Mouse (Mus musculus) bone marrow, adult 2 months (tissue): ENCODE data around the gene 1810055G02Rik. TPM values are rescaled to one million over a fixed set of nuclear protein-coding genes. Genes with fewer than 3 reads are reported as not detected.
A peak's percentile ranks its signal among the peaks of the same experiment; 100 is the strongest.

Experiments
- H3K27ac ChIP-seq: fragments of 200-500 bp; 2 replicates; pipeline ENCODE4 v1.5.1; 2012; ENCODE audit warnings: low read depth, mild to moderate bottlenecking, control low read depth, inconsistent platforms, low read length; ENCODE audit not compliant: control insufficient read depth, poor library complexity, insufficient read depth
- H3K4me1 ChIP-seq: fragments of 200-500 bp; 2 replicates; pipeline ENCODE4 v1.6.1; 2011; ENCODE audit warnings: low read length; ENCODE audit not compliant: control insufficient read depth, insufficient read depth
- H3K4me3 ChIP-seq: fragments of 200-500 bp; replicated peaks from 2 replicates; pipeline ENCODE3; 2011; ENCODE audit warnings: mild to moderate bottlenecking, low read depth, low read length, control low read depth; ENCODE audit not compliant: control insufficient read depth
- CTCF ChIP-seq: fragments of 200-500 bp; IDR thresholded peaks from 2 replicates; pipeline ENCODE4 v1.5.1; 2011; ENCODE audit warnings: low read length, control low read depth; ENCODE audit not compliant: control insufficient read depth, insufficient read depth
- POLR2A ChIP-seq: fragments of 200-500 bp; IDR thresholded peaks from 2 replicates; pipeline ENCODE4 v1.6.1; 2011; ENCODE audit warnings: low read depth, mild to moderate bottlenecking, control low read depth, low read length, borderline replicate concordance; ENCODE audit not compliant: control insufficient read depth
- whole genome bisulfite sequencing: fragments of 180-500 bp; shearing (Covaris S2); methylation state at CpG from one replicate; pipeline ENCODE4 v1.1.7; 2018; 5-methylcytosine and 5-hydroxymethylcytosine counted together
- polyA plus RNA-seq: library from polyadenylated mRNA; stranded (reverse); fragments of >200 nt; gene quantifications from 2 replicates; pipeline ENCODE4 v1.2.4, GENCODE M21; 2011; ENCODE audit warnings: low replicate concordance; ENCODE audit not compliant: missing spikeins, insufficient read depth, insufficient read length

The 1810055G02Rik gene
- polyA plus RNA-seq, 1 experiment = 6.0 TPM

DNA sequence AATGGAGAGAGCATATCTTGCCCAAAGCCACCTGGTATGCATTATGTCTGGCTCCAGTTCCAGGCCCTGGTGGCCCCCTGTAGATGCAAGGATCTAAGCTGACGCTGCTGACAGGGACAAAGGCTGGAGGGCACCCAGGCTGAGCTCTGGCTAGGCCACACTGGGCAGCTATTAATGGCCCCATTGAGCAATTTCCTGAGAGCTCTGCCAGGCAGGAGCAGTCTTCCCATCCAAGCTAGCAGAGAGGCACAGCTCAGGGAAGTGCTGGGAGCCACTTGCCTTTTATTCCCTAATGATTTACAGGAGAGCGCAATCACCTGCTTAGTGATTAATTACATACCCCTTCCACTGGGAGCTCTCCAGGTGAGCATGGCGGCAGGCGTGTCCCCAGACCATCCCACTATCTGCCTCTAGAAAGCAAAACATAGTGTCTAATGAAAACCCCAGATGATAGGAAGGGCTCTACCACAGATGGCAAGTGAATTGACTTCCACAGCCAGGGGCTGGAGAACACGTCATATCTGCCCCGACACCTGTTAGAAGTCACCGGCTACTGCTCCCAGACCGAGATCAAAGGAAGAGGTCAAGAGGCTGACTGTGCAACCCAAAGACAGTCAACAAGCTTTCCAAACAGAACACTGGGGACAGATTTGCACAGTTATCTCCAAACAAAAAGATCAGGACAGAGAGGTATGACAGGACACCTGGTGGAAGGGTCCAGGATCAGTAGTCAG, 33.8 kb upstream of the 1810055G02Rik start:
- WGBS = 67% methylated on average over 8 of the region's 8 CpGs
- no peak overlapping the region for H3K27ac ChIP-seq
- TF ChIP-seq CTCF = no peak
- no peak for TF ChIP-seq POLR2A
- H3K4me3 ChIP-seq = no peak overlapping the region
- H3K4me1 ChIP-seq = peaks cover 5% of the 10 kb centered on the region; the same call in 1 of the 2 replicates

DNA sequence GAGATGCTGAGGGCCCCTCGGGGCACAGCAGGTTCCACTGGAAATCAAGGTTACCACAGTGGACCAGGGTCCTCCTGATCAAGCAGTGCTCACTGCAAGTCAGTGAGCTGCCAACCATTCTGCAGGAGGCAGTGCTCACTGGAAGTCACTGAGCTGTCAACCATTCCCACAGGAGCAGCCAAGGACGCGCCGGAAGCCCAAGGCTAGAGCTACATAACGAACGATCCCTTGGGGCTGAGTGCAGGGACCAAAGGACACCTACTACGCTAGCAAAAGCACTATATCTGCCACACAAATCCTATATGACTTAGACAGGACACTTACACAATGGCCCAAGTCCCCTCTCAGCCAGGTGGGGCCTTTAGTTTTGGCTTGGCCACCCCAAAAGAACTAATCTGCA, 27.4 kb upstream of the 1810055G02Rik start:
- WGBS = 84% methylated on average over 7 of the region's 7 CpGs
- no peak overlapping the region for H3K4me3 ChIP-seq
- H3K27ac ChIP-seq = no peak overlapping the region
- TF ChIP-seq CTCF = no peak
- TF ChIP-seq POLR2A = no peak
- H3K4me1 ChIP-seq = no peaks in the 10 kb centered on the region; the same call in 1 of the 2 replicates

DNA sequence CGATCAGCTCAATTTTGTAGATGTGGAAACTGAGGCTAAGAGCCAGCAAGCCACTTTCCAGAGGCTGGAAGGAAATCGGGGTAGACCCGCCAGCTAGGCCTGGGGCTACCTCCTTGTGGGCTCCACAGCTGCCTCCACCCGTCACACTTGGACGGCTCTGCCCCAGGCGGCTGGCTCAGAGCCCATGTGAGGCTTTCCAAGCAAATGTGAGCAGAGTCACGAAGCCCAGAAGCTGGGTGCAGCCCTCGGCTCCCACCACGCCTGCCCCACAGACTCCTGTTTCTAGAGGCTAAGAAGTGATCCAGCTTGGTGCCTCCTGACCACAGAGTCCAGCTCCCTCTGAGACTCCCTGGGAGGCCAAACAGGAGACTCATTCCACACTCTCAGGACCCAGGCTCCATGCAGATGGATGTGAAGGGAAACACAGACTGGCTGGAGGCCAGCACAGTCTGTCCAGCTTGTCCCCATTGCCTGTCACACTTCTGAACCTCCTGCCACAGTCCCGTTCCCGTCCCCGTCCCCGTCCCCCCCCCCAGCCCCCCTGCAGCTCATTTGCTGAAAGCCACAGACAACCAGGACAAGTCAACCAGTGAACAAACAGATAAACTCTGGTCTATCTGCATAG, 26.7 kb upstream of the 1810055G02Rik start:
- Histone ChIP-seq H3K27ac (no peak overlapping the region), H3K4me3 (no peak overlapping the region), H3K4me1 (no peaks in the 10 kb centered on the region; the same call in 1 of the 2 replicates)
- 24% methylated on average over 13 of the region's 13 CpGs for WGBS
- no peak for TF ChIP-seq CTCF
- no peak for TF ChIP-seq POLR2A

DNA sequence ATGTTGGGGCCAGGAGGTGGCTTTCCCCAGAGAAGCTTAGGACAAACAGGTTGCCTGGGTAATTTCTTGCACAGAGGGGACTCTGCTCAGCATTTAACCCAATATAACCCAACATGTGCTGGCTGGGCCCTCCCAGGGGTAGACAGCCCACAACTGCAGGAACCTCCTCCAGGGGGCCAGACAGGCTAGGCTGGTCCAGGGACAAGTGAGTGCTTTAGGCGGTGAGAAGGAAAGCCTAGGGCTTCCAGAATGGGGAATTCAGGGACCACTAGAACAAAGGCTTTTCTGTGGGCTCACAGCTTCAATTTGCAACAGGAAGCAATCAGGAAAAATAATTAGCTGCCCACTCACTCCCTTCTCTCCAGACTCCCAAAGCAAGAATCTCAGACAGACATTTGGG, 23.7 kb upstream of the 1810055G02Rik start:
- 28% methylated on average over 1 of the region's 1 CpGs for WGBS
- no peak overlapping the region for H3K4me3 ChIP-seq
- peaks cover 4% of the 10 kb centered on the region for H3K4me1 ChIP-seq
- TF ChIP-seq CTCF (no peak), POLR2A (no peak)
- H3K27ac ChIP-seq = no peak overlapping the region

DNA sequence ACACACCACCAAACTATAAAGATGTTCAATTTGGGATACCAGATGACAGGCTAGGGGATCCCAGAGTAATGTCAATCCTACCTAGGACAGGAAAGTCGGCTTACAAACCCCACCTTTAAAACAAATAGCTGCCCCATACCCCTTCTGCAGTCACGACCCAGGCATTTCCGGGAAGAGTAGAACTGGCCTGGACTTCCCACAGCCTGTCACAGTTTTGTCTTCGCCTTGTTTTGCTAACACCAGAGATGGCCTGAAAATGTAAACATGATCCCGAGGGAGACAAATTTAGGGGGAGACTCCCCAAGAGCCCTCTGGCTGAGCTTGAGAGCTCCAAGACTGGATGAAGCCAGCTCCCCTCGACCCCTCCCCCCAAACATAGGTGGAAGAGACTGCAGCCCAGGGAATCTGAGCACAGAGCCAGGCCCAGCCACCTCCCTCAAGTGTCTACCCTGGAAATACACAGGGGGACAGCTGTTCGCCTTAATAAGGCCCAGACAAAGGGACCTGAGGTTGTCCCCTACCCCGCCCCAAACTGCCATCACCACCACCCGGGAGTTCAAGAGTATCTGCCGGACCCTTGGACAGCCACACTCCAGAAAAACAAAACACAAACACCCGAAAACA, 23.0 kb upstream of the 1810055G02Rik start:
- Histone ChIP-seq H3K27ac (no peak overlapping the region), H3K4me1 (peaks cover 4% of the 10 kb centered on the region), H3K4me3 (peak overlapping the region; percentile 3)
- WGBS = 12% methylated on average over 11 of the region's 11 CpGs
- TF ChIP-seq POLR2A (no peak), CTCF (no peak)

DNA sequence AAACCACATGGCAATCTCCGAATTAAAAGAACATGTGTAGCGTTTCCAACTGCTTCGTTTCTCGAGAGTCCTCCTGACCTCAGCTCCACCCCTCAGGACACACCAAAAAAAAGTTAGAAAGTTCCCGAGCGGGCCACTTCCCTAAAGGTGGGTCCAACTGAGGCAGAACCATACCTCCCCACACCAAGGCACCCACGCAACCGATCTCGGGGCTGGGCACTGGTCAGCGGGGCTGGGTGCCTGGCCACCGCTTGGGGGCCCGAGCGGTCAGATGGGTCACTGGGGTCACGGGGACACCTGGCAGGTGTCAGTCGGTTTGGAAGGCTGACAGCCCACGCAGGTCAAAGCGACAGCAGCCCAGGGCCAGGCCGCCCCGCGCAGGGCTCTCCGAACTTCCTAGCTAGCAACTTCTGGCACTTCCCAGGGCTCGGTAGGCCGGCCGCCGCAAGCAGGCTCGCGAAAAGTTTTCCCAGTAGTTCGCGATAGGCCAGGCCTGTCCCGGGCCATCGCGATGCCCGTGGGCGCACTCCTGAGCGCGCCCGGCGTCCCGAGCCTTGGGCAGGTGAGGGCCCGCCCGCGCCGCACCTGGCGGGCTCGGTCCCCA, 22.4 kb upstream of the 1810055G02Rik start:
- H3K4me1 ChIP-seq = peaks cover 4% of the 10 kb centered on the region
- H3K27ac ChIP-seq = peak overlapping the region; percentile 61; the same call in 1 of the 2 replicates
- no peak for TF ChIP-seq POLR2A
- no peak for TF ChIP-seq CTCF
- H3K4me3 ChIP-seq = peak overlapping the region; percentile 54
- under 1% methylated on average over 45 of the region's 45 CpGs for WGBS

DNA sequence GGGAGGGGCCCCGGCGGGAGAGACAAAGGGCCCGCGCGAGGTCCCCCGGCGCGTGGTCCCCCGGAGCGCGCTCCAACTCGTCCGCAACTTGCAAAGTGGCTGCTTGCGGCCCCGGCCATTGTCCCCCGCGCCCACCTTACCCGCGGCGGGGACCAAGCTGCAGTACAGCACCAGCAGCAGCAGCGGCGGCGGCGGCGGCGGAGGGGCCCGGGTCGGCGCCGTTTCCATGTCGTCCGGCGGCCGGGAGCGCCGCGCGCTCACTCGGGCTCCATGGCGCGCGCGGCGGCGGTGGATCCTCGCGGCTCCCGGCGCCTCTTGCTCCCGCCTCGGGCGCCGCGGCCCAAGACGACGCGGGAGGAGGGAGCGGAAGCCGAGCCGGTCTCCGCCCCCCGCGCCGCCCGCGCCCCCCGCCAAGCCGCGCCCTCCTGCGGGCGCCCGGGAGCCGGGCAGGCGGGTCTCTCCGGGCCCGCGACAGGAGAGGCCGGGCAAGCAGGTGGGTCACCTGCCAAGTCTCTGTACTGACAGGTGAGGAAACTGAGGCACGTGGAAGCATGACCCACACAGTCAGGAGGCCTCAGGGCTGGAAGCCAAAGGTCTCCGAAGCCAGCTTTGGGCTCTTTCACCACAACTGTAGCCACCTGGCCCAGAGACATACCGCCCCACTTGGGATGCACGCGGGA, 21.7 kb upstream of the 1810055G02Rik start, which contains the start of gene Lrp5:
Lrp5 (minus strand) TSS at position 350 of the 680 bp plus-strand sequence.
- TF ChIP-seq POLR2A = no peak
- TF ChIP-seq CTCF = no peak
- Histone ChIP-seq H3K4me3 (peak within 1 kb of the TSS; percentile 54), H3K27ac (peak within 1 kb of the TSS; percentile 61), H3K4me1 (peaks cover 4% of the 10 kb centered on the region)
- WGBS = 1% methylated on average over 78 of the region's 83 CpGs

DNA sequence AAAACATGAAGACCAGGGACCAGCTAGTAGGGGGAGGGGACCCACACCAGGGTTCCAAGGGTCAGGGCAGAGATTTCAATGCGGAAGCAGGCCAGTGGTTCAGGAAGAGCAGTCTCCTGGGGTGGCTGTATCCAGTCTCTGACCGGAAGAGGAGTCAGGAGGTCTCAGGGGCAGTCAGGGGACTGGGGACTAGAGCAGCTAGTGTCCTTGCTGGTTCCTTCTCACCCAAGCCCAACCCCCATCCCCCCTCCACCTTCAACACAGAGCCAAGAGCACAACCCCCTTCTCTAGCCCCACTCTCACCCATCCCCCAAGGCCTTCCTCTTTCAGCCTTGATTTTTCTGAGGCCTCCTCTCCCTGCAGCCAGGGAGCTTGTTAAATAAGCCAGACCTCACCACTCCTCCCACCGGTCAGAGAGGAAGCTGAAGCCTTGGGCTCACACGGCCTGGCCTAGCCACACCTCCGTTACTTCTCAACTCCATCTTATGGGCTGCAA, 20.4 kb upstream of the 1810055G02Rik start:
- Histone ChIP-seq H3K4me1 (peaks cover 4% of the 10 kb centered on the region), H3K4me3 (no peak overlapping the region), H3K27ac (peak overlapping the region; percentile 30)
- TF ChIP-seq POLR2A (no peak), CTCF (no peak)
- 11% methylated on average over 5 of the region's 5 CpGs for WGBS
